Mouse (Mus musculus) bone marrow macrophage, adult 2 months (primary cell): Measurements from ENCODE around the gene Prr18.

Experiments used
- CTCF ChIP-seq: IDR thresholded peaks from 2 replicates; pipeline ENCODE4 v1.5.1; 2012; ENCODE audit warnings: low read depth, mild to moderate bottlenecking, low read length, moderate library complexity
- POLR2A ChIP-seq: IDR thresholded peaks from 2 replicates; pipeline ENCODE4 v1.6.1; 2012; ENCODE audit warnings: mild to moderate bottlenecking, low read depth, low read length, borderline replicate concordance

GRCm38 (mm10) chr17:8305801-8306200 is 31.5 kb upstream of the Prr18 start:
- TF ChIP-seq POLR2A (no peak), CTCF (no peak)
